Mouse (Mus musculus): ENCODE data around the gene Gm10912. TPM values are rescaled to one million over a fixed set of nuclear protein-coding genes. Genes with fewer than 3 reads are reported as not detected.

Gene Gm10912
- total RNA-seq, 2 experiments from 2014 or later, result not detected

- no peak for DNase-seq (ENCODE audit: low spot score in 2 of 2)
These were observed 49.3 kb downstream of the Gm10912 start for GRCm38 (mm10) chr2:104114898-104115297.

Other genes starting within 250 kb of the Gm10912 start
- 10 to 100 TPM; 19.8 to 25.5 TPM for gene Lmo2, start 107.8 kb upstream of the Gm10912 start, total RNA-seq (2021)
- 10 to 100 TPM; 43.2 to 48.3 TPM for gene Fbxo3, start 38.1 kb upstream of the Gm10912 start, total RNA-seq (2021)
- not detected for gene 4931422A03Rik, start 37.5 kb upstream of the Gm10912 start, total RNA-seq (2021)
- gene Gm10799, start 2.7 kb downstream of the Gm10912 start, total RNA-seq (2021), result not detected
- gene Cd59b, start 4.0 kb downstream of the Gm10912 start, total RNA-seq (2021), result under 1 TPM; 0.88 to 0.99 TPM
- gene Cd59a, start 30.0 kb downstream of the Gm10912 start, total RNA-seq (2021), result 1 to 10 TPM; 4.4 to 5.5 TPM
- gene A930018P22Rik, start 56.9 kb downstream of the Gm10912 start, total RNA-seq (2021), result not detected